17 mouse cellular contexts compared by ENCODE assay signal in genomic region chr13:63291016-63291415, GRCm38 (mm10).
A peak's percentile ranks its signal among the peaks of the same experiment; 100 is the strongest.
DNase-seq lines count a peak whose midpoint lies in the region; ATAC-seq and TF ChIP-seq lines count a peak whose summit lies in the region.
"Had no signal": no experiment of that assay in that cellular context is flagged by ENCODE, and none has a peak within 500 bp of the region (broad histone marks: within the 10 kb centered on the region; RNA-seq: fewer than 3 reads in every experiment).

No protein-coding gene starts in this region.

- peaks cover 9% of the 10 kb centered on the region for H3K79me2 ChIP-seq in heart, adult 2 months (replicated peaks; ENCODE audit: control insufficient read depth, insufficient read depth, low read length)

- 0 out of 2 replicates have a peak overlapping the region, but pooled peaks have one; percentile 5 for H3K27ac ChIP-seq in heart, adult 2 months
- H3K27ac ChIP-seq: forebrain, embryonic 15.5 days; hindbrain, embryonic 15.5 days had no signal

- no peaks in the 10 kb centered on the region for H3K27me3 ChIP-seq in heart, adult 2 months (ENCODE audit: control insufficient read depth, insufficient read depth, low read length)
- H3K27me3 ChIP-seq: forebrain, embryonic 15.5 days; heart, embryonic 12.5 days; hindbrain, embryonic 15.5 days had no signal

- TF ChIP-seq CTCF in heart, adult 2 months (IDR thresholded peaks at IDR 0.05): no peak

- 81% methylated on average over 6 of the region's 6 CpGs for WGBS in heart, adult 2 months

- intact Hi-C loops in heart, adult 2 months (cut with DNase I): loop anchor here (5.0 kb wide), 1 partner anchor 34 kb away; no protein-coding TSS in a partner anchor
- intact Hi-C loops in heart, postnatal 10 days (cut with DNase I): no loop called here

- no peak for TF ChIP-seq POLR2A in heart, adult 2 months (IDR thresholded peaks at IDR 0.05; ENCODE audit: insufficient read depth, low read depth, low read length)

- H3K36me3 ChIP-seq in heart, adult 2 months (ENCODE audit: control insufficient read depth, insufficient read depth, low read length): peaks cover 55% of the 10 kb centered on the region
- H3K36me3 ChIP-seq: forebrain, embryonic 15.5 days; hindbrain, embryonic 15.5 days had no signal

- no peak overlapping the region for H3K9ac ChIP-seq in heart, adult 2 months (ENCODE audit: low read depth, low read length)
- H3K9ac ChIP-seq: forebrain, embryonic 15.5 days; heart, embryonic 12.5 days; hindbrain, embryonic 15.5 days had no signal

- peaks cover 47% of the 10 kb centered on the region for H3K4me1 ChIP-seq in heart, adult 2 months (ENCODE audit: control insufficient read depth, insufficient read depth, low read length)

- DNase-seq in adrenal gland, adult 2 months: peak; percentile 81
- no peak for DNase-seq in adrenal gland, postnatal 25 days
- DNase-seq in heart, adult 2 months: no peak
- no peak for DNase-seq in heart, postnatal 10 days
- DNase-seq in lung, postnatal 36 days: peak; percentile 32
- no peak for DNase-seq in lung, postnatal 25 days (ENCODE audit: low spot score)
- DNase-seq in urinary bladder, postnatal 36 days (ENCODE audit: low spot score in 2 of 2): no peak
- DNase-seq: B cell, adult 2 months; cerebellum, postnatal 10 days; gastrocnemius, postnatal 10 days; heart, postnatal 36 days had no signal

- no peak for ATAC-seq in activated CD4-positive, CD25-positive, alpha-beta regulatory T cell, adult 4 months
- ATAC-seq: CD4-positive, CD25-positive, alpha-beta regulatory T cell, adult 4 months; forebrain, embryonic 15.5 days; intestine, embryonic 16.5 days had no signal

- no peak overlapping the region for H3K4me3 ChIP-seq in heart, adult 2 months
- H3K4me3 ChIP-seq: forebrain, embryonic 15.5 days; heart, embryonic 12.5 days; hindbrain, embryonic 15.5 days had no signal

- no peak for TF ChIP-seq EP300 in heart, adult 2 months (IDR thresholded peaks at IDR 0.05; ENCODE audit: insufficient read depth, low read depth, low read length)

Comparison
In these comparisons a context has a peak if more than half of its experiments do, and no peak if none do; other contexts are left out.
1. DNase-seq: peak in adrenal gland, adult 2 months (single experiment) and lung, postnatal 36 days (single experiment); none in adrenal gland, postnatal 25 days (single experiment), heart, adult 2 months (0 of 2), heart, postnatal 10 days (0 of 2), lung, postnatal 25 days (single experiment) and urinary bladder, postnatal 36 days (0 of 2).